Mouse (Mus musculus) lung, embryonic 14.5 days (tissue): Measurements from ENCODE around the gene 1700007K13Rik. TPM values are rescaled to one million over a fixed set of nuclear protein-coding genes. Genes with fewer than 3 reads are reported as not detected.

ENCODE experiments used
- ATAC-seq: fragments of 200-750 bp; cut with Nextera tagmentation; 2 replicates; pipeline ENCODE4 v1.8.0; 2017; ENCODE audit warnings: mild to moderate bottlenecking, moderate TSS enrichment, moderate library complexity; ENCODE audit not compliant: insufficient read depth
- DNase-seq: peaks from one replicate; pipeline ENCODE4 v3.0.0-alpha.2; 2015
- H3K27ac ChIP-seq: fragments of 300-500 bp; sonication (generic); 2 replicates; pipeline ENCODE4 v1.5.1; 2014; ENCODE audit warnings: low read depth, mild to moderate bottlenecking, moderate library complexity
- H3K27me3 ChIP-seq: fragments of 300-500 bp; sonication (generic); 2 replicates; pipeline ENCODE4 v1.6.1; 2014; ENCODE audit warnings: low read length, control low read depth; ENCODE audit not compliant: insufficient read depth
- H3K36me3 ChIP-seq: fragments of 300-500 bp; sonication (generic); 2 replicates; pipeline ENCODE4 v1.6.1; 2014; ENCODE audit warnings: control low read depth; ENCODE audit not compliant: insufficient read depth
- H3K4me1 ChIP-seq: fragments of 300-500 bp; sonication (generic); 2 replicates; pipeline ENCODE4 v1.6.1; 2014; ENCODE audit warnings: antibody characterized with exemption, control low read depth; ENCODE audit not compliant: insufficient read depth
- H3K4me2 ChIP-seq: fragments of 300-500 bp; sonication (generic); 2 replicates; pipeline ENCODE4 v1.6.1; 2014; ENCODE audit warnings: mild to moderate bottlenecking
- H3K4me3 ChIP-seq: fragments of 300-500 bp; sonication (generic); 2 replicates; pipeline ENCODE4 v1.5.1; 2014; ENCODE audit warnings: low read depth, low read length
- H3K9ac ChIP-seq: fragments of 300-500 bp; sonication (generic); 2 replicates; pipeline ENCODE4 v1.6.1; 2014
- H3K9me3 ChIP-seq: fragments of 300-500 bp; sonication (generic); 2 replicates; pipeline ENCODE4 v1.6.1; 2016; ENCODE audit warnings: low read depth, low read length, control low read depth
- CTCF ChIP-seq: IDR thresholded peaks from 2 replicates; pipeline ENCODE4 v1.5.1; 2016; ENCODE audit warnings: antibody characterized with exemption, low read depth
- WGBS: fragments of 180-500 bp; shearing (Covaris S2); extraction: QIAGEN DNeasy Blood & Tissue Kit; methylation state at CpG from one replicate; pipeline ENCODE4 v1.1.7; 2014; 5-methylcytosine and 5-hydroxymethylcytosine counted together
- polyA plus RNA-seq: library from polyadenylated mRNA; unstranded; fragments of >200 nt; fragmentation: Nextera tagmentation; extraction: Ambion mirVana; gene quantifications from 2 replicates; pipeline ENCODE4 v1.2.1, GENCODE M21; 2014

Gene 1700007K13Rik
- polyA plus RNA-seq, 1 experiment from 2014 or later = not detected

DNA sequence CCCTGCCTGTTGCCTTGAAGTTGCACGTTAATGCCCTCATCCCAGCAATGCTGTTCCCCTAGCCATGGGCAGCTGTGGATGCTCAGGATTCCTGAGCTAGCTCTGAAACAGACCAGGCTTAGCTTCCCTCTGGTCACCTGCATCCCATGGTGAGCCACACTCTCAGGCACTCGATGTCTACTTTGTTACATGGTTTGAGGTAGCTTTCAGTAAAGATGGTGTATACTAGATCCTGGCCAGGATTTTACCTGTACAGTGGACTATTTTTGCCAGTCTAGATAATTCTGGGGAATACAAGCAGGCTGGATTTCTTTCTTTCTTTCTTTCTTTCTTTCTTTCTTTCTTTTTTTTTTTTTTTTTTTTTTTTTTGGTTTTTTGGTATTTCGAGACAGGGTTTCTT, 39.7 kb upstream of the 1700007K13Rik start, which contains the start of gene Gm10134:
Gene Gm10134, plus strand, starts transcription at position 301 of the 400 bp plus-strand sequence.
- no peak within 1 kb of the TSS for H3K4me3 ChIP-seq
- no peaks in the 10 kb centered on the region for H3K36me3 ChIP-seq
- no peak for TF ChIP-seq CTCF
- no peak for DNase-seq
- H3K27me3 ChIP-seq = no peaks in the 10 kb centered on the region
- no peak within 1 kb of the TSS for H3K27ac ChIP-seq
- H3K9ac ChIP-seq = no peak within 1 kb of the TSS
- no peak within 1 kb of the TSS for H3K4me2 ChIP-seq
- no peaks in the 10 kb centered on the region for H3K4me1 ChIP-seq
- H3K9me3 ChIP-seq = no peaks in the 10 kb centered on the region
- no peak for ATAC-seq
- WGBS = 67% methylated on average over 3 of the region's 3 CpGs

DNA sequence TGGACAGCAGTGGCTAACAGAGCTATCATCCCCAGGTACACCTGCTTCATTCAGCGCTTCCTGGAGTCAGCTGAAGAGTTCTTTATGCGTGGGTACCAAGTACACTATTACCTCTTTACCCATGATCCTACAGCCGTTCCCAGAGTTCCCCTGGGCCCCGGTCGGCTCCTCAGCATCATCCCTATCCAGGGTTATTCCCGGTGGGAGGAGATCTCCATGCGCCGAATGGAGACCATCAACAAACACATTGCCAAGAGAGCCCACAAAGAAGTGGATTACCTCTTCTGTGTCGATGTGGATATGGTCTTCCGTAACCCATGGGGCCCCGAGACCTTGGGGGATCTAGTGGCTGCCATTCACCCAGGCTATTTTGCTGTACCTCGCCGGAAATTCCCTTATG, 38.5 kb upstream of the 1700007K13Rik start:
- WGBS = 88% methylated on average over 13 of the region's 13 CpGs
- H3K4me3 ChIP-seq = no peak overlapping the region
- H3K9ac ChIP-seq = no peak overlapping the region
- no peak for TF ChIP-seq CTCF
- H3K27me3 ChIP-seq = no peaks in the 10 kb centered on the region
- no peak overlapping the region for H3K4me2 ChIP-seq
- H3K9me3 ChIP-seq = no peaks in the 10 kb centered on the region
- H3K4me1 ChIP-seq = no peaks in the 10 kb centered on the region
- no peaks in the 10 kb centered on the region for H3K36me3 ChIP-seq
- H3K27ac ChIP-seq = no peak overlapping the region
- no peak for ATAC-seq
- no peak for DNase-seq

DNA sequence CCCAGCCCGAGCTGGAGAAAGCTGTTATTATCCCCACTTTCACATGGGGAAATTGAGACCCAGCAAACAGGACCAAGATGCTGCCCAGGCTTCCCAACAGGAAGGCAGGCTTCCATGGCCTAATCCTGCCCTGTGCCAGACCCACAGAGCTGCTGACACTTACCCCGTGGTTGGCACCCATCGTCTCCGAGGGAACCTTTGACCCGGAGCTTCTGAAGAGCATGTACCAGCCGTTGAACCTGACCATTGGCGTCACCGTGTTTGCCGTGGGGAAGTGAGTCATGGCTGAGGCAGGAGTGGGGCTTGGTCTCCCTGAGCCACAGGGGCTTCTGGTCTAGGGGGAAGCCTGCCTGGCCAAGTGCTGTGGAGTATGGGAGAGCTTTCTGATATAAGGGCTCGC, 36.9 kb upstream of the 1700007K13Rik start:
- no peak for ATAC-seq
- 69% methylated on average over 10 of the region's 10 CpGs for WGBS
- no peak overlapping the region for H3K4me2 ChIP-seq
- no peaks in the 10 kb centered on the region for H3K4me1 ChIP-seq
- no peak overlapping the region for H3K27ac ChIP-seq
- H3K27me3 ChIP-seq = no peaks in the 10 kb centered on the region
- H3K4me3 ChIP-seq = no peak overlapping the region
- no peaks in the 10 kb centered on the region for H3K9me3 ChIP-seq
- no peaks in the 10 kb centered on the region for H3K36me3 ChIP-seq
- TF ChIP-seq CTCF = no peak
- H3K9ac ChIP-seq = no peak overlapping the region
- no peak for DNase-seq

- H3K27me3 ChIP-seq = no peaks in the 10 kb centered on the region
- H3K4me1 ChIP-seq = 0 out of 2 replicates have a peak, but pooled peaks cover 9% of the 10 kb centered on the region
- no peak overlapping the region for H3K27ac ChIP-seq
- H3K36me3 ChIP-seq = no peaks in the 10 kb centered on the region
- TF ChIP-seq CTCF = no peak
- no peak overlapping the region for H3K9ac ChIP-seq
- DNase-seq (no peak), ATAC-seq (no peak)
- no peaks in the 10 kb centered on the region for H3K9me3 ChIP-seq
- no peak overlapping the region for H3K4me3 ChIP-seq
- 73% methylated on average over 4 of the region's 4 CpGs for WGBS
- no peak overlapping the region for H3K4me2 ChIP-seq
These were observed 32.3 kb upstream of the 1700007K13Rik start for GRCm38 (mm10) chr2:28498431-28498830.

- Histone ChIP-seq H3K27me3 (no peaks in the 10 kb centered on the region), H3K36me3 (no peaks in the 10 kb centered on the region), H3K27ac (no peak overlapping the region), H3K4me3 (no peak overlapping the region), H3K4me1 (0 out of 2 replicates have a peak, but pooled peaks cover 9% of the 10 kb centered on the region), H3K9me3 (no peaks in the 10 kb centered on the region), H3K9ac (no peak overlapping the region), H3K4me2 (no peak overlapping the region)
- 80% methylated on average over 5 of the region's 5 CpGs for WGBS
- ATAC-seq = no peak
- DNase-seq = no peak
- no peak for TF ChIP-seq CTCF
These were observed 31.4 kb upstream of the 1700007K13Rik start for GRCm38 (mm10) chr2:28497561-28497960.

GRCm38 (mm10) chr2:28496671-28497070, 30.5 kb upstream of the 1700007K13Rik start, which contains the start of gene Gbgt1:
Gene Gbgt1 (plus strand): TSS chr2:28496891.
- no peaks in the 10 kb centered on the region for H3K9me3 ChIP-seq
- H3K9ac ChIP-seq = no peak within 1 kb of the TSS
- H3K4me1 ChIP-seq = 0 out of 2 replicates have a peak, but pooled peaks cover 9% of the 10 kb centered on the region
- H3K36me3 ChIP-seq = no peaks in the 10 kb centered on the region
- WGBS = 74% methylated on average over 5 of the region's 5 CpGs
- no peak for TF ChIP-seq CTCF
- peak within 1 kb of the TSS; percentile 24; the same call in 1 of the 2 replicates for H3K4me2 ChIP-seq
- DNase-seq (peak; percentile 22), ATAC-seq (no peak)
- peak within 1 kb of the TSS; percentile 66; the same call in 1 of the 2 replicates for H3K27ac ChIP-seq
- no peak within 1 kb of the TSS for H3K4me3 ChIP-seq
- no peaks in the 10 kb centered on the region for H3K27me3 ChIP-seq

- H3K4me2 ChIP-seq = peak overlapping the region; percentile 24; the same call in 1 of the 2 replicates
- no peak overlapping the region for H3K4me3 ChIP-seq
- DNase-seq (peak; percentile 36), ATAC-seq (no peak)
- H3K9me3 ChIP-seq = no peaks in the 10 kb centered on the region
- H3K27ac ChIP-seq = peak overlapping the region; percentile 66; the same call in 1 of the 2 replicates
- 70% methylated on average over 16 of the region's 16 CpGs for WGBS
- H3K9ac ChIP-seq = no peak overlapping the region
- H3K27me3 ChIP-seq = no peaks in the 10 kb centered on the region
- 0 out of 2 replicates have a peak, but pooled peaks cover 9% of the 10 kb centered on the region for H3K4me1 ChIP-seq
- TF ChIP-seq CTCF = no peak
- no peaks in the 10 kb centered on the region for H3K36me3 ChIP-seq
These were observed 29.9 kb upstream of the 1700007K13Rik start for GRCm38 (mm10) chr2:28495801-28496595.
